Mouse (Mus musculus) adrenal gland, adult 18-20 months (tissue): ENCODE results near the gene Gm21891. TPM values are rescaled to one million over a fixed set of nuclear protein-coding genes. Genes with fewer than 3 reads are reported as not detected.
"Not testable (repeated sequence)": the region's sequence is repeated elsewhere in the genome, so short reads cannot be mapped to it uniquely, and the experiment has no call there.

Source experiments
- DNase-seq, 2 experiments: peaks; one replicate each; pipeline ENCODE4 v3.0.0; 2021 to 2022; ENCODE audit warnings: low spot score in 2 of 2
- long read RNA-seq, 2 experiments: library from polyadenylated mRNA; stranded (forward); transcript quantifications; one replicate each; pipeline ENCODE4 v2.0.0; 2021
- total RNA-seq, 2 experiments: library from RNA; stranded (reverse); gene quantifications; 1 replicate in 1 of 2; 2 replicates in 1 of 2; pipeline ENCODE4 v1.2.3; 2021

Gene Gm21891
- total RNA-seq = not detected
- long read RNA-seq, experiment 1 = 0 reads
- long read RNA-seq, experiment 2 = 0 reads

DNA sequence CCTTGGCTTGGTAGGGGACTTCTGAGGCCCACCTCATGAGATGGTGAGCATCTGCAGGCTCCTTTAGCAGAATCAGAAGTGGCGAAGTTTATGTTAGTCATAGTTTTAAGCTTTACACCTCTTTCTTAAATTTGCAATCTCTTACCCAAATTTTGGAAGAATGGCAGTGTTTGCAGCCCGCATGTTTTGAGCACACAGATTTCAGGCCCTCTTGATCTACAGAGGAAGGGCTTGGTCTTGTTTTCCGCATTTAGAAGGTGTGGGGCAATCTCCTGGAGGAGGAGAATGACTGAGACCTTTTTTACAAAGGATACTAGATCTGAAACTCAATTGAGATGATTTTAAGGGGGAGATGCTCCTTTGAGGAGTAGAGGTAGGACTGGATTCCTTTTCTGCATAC lies at the start of gene Gm21891:
Gm21891 (minus strand) TSS at position 101 of the 400 bp plus-strand sequence.
- not testable (repeated sequence) for DNase-seq

DNA sequence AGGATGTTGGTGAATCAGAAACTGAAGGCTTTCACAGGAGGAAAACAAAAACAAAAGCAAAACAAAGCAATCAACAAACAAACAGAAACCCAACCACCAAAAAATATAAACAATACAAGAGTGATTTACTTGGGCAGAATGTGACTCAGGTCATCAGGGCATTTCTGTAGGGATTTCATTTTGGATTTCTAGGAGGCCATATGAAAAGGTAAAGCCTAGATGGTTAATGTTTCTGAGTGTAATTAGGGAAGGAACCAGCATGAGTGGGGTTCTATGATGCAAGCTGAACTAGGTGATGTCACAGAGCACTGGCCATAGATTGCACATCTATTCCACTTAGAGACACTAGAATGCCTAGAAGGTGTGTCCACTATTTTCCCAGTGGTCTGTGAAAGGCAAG lies 28.4 kb upstream of the Gm21891 start, which contains the start of gene Gm21425:
Gm21425 (plus strand) TSS at position 301 of the 400 bp plus-strand sequence.
- not testable (repeated sequence) for DNase-seq

Other genes starting within 250 kb of the Gm21891 start
- not detected for gene Gm20807, start 90.6 kb downstream of the Gm21891 start, total RNA-seq
- not detected for gene Gm21425, start 28.5 kb upstream of the Gm21891 start, total RNA-seq
- not detected for gene Gm21828, start 90.4 kb upstream of the Gm21891 start, total RNA-seq
- not detected for gene Gm21440, start 118.9 kb upstream of the Gm21891 start, total RNA-seq
- gene Gm21454, start 119.0 kb upstream of the Gm21891 start, total RNA-seq = not detected
- gene Gm21725, start 215.6 kb upstream of the Gm21891 start, total RNA-seq = not detected